Mouse (Mus musculus): ENCODE measurements around the gene Mybpc2. TPM values are rescaled to one million over a fixed set of nuclear protein-coding genes. Genes with fewer than 3 reads are reported as not detected.

Gene Mybpc2
- polyA plus RNA-seq, 1 experiment: not detected

GRCm38 (mm10) chr7:44520990-44521389 lies 3.5 kb downstream of the Mybpc2 start:
- no peak for TF ChIP-seq FOSL1 (IDR thresholded peaks at IDR 0.05; ENCODE audit: insufficient read depth, low read length, poor library complexity, severe bottlenecking)
- no peak for TF ChIP-seq MAX (IDR thresholded peaks at IDR 0.05)
- no peak for TF ChIP-seq CEBPB (IDR thresholded peaks at IDR 0.05; ENCODE audit: low read depth)
- no peak overlapping the region for H3ac ChIP-seq (ENCODE audit: control insufficient read depth, insufficient read length, low read depth)
- H3K79me3 ChIP-seq (ENCODE audit: low read depth): no peaks in the 10 kb centered on the region
- H3K4me3 ChIP-seq (ENCODE audit: insufficient read depth, poor library complexity, severe bottlenecking): no peak overlapping the region
- H3K27me3 ChIP-seq (ENCODE audit: control insufficient read depth, insufficient read depth, insufficient read length): peaks cover 30% of the 10 kb centered on the region
- no peaks in the 10 kb centered on the region for H3K36me3 ChIP-seq (ENCODE audit: control insufficient read depth, insufficient read depth)
- H3K79me2 ChIP-seq (ENCODE audit: control insufficient read depth, insufficient read depth): no peaks in the 10 kb centered on the region

- peaks cover 37% of the 10 kb centered on the region for H3K27me3 ChIP-seq (ENCODE audit: control insufficient read depth, insufficient read depth, insufficient read length)
- H3ac ChIP-seq (ENCODE audit: control insufficient read depth, insufficient read length, low read depth): no peak overlapping the region
- no peaks in the 10 kb centered on the region for H3K36me3 ChIP-seq (ENCODE audit: control insufficient read depth, insufficient read depth)
- TF ChIP-seq CEBPB (IDR thresholded peaks at IDR 0.05; ENCODE audit: low read depth) (no peak), MYOG (IDR thresholded peaks at IDR 0.05; ENCODE audit: control insufficient read depth, extremely low read depth, insufficient read length) (no peak), FOSL1 (IDR thresholded peaks at IDR 0.05; ENCODE audit: insufficient read depth, low read length, poor library complexity, severe bottlenecking) (no peak), CTCF (IDR thresholded peaks at IDR 0.05; ENCODE audit: control insufficient read depth, insufficient read depth, insufficient read length) (no peak), USF1 (IDR thresholded peaks at IDR 0.05; ENCODE audit: low read depth) (no peak), MYOD1 (IDR thresholded peaks at IDR 0.05; ENCODE audit: control insufficient read depth, insufficient read length, low read depth) (no peak), MAX (IDR thresholded peaks at IDR 0.05) (no peak)
- H3K4me3 ChIP-seq (ENCODE audit: insufficient read depth, poor library complexity, severe bottlenecking): no peak overlapping the region
- no peaks in the 10 kb centered on the region for H3K79me3 ChIP-seq (ENCODE audit: low read depth)
- H3K79me2 ChIP-seq (ENCODE audit: control insufficient read depth, insufficient read depth): no peaks in the 10 kb centered on the region
These were observed 5.1 kb downstream of the Mybpc2 start for GRCm38 (mm10) chr7:44519240-44519913.

GRCm38 (mm10) chr7:44507491-44507890 lies 17.0 kb downstream of the Mybpc2 start:
- Histone ChIP-seq H3K79me2 (ENCODE audit: control insufficient read depth, insufficient read depth) (no peaks in the 10 kb centered on the region), H3K4me3 (ENCODE audit: insufficient read depth, poor library complexity, severe bottlenecking) (no peak overlapping the region), H3K79me3 (ENCODE audit: low read depth) (no peaks in the 10 kb centered on the region), H3ac (ENCODE audit: control insufficient read depth, insufficient read length, low read depth) (no peak overlapping the region), H3K27me3 (ENCODE audit: control insufficient read depth, insufficient read depth, insufficient read length) (peaks cover 40% of the 10 kb centered on the region), H3K36me3 (ENCODE audit: control insufficient read depth, insufficient read depth) (no peaks in the 10 kb centered on the region)
- TF ChIP-seq CTCF (IDR thresholded peaks at IDR 0.05; ENCODE audit: control insufficient read depth, insufficient read depth, insufficient read length): no peak
- TF ChIP-seq MYOD1 (IDR thresholded peaks at IDR 0.05; ENCODE audit: control insufficient read depth, insufficient read length, low read depth): no peak
- no peak for TF ChIP-seq MYOG (IDR thresholded peaks at IDR 0.05; ENCODE audit: control insufficient read depth, extremely low read depth, insufficient read length)
- no peak for TF ChIP-seq USF1 (IDR thresholded peaks at IDR 0.05; ENCODE audit: low read depth)
- no peak for TF ChIP-seq MAX (IDR thresholded peaks at IDR 0.05)
- no peak for TF ChIP-seq FOSL1 (IDR thresholded peaks at IDR 0.05; ENCODE audit: insufficient read depth, low read length, poor library complexity, severe bottlenecking)
- TF ChIP-seq CEBPB (IDR thresholded peaks at IDR 0.05; ENCODE audit: low read depth): no peak

GRCm38 (mm10) chr7:44501563-44502115 lies 22.8 kb downstream of the Mybpc2 start:
- H3K27me3 ChIP-seq (ENCODE audit: control insufficient read depth, insufficient read depth, insufficient read length): peaks cover 8% of the 10 kb centered on the region
- TF ChIP-seq CTCF (IDR thresholded peaks at IDR 0.05; ENCODE audit: control insufficient read depth, insufficient read depth, insufficient read length) (peak; percentile 55), FOSL1 (IDR thresholded peaks at IDR 0.05; ENCODE audit: insufficient read depth, low read length, poor library complexity, severe bottlenecking) (no peak), MAX (IDR thresholded peaks at IDR 0.05) (no peak)

GRCm38 (mm10) chr7:44500046-44500445 lies 24.4 kb downstream of the Mybpc2 start:
- H3K79me2 ChIP-seq (ENCODE audit: control insufficient read depth, insufficient read depth): peaks cover 6% of the 10 kb centered on the region
- H3K4me3 ChIP-seq (ENCODE audit: insufficient read depth, poor library complexity, severe bottlenecking): no peak overlapping the region
- no peaks in the 10 kb centered on the region for H3K36me3 ChIP-seq (ENCODE audit: control insufficient read depth, insufficient read depth)
- no peak overlapping the region for H3ac ChIP-seq (ENCODE audit: control insufficient read depth, insufficient read length, low read depth)
- H3K79me3 ChIP-seq (ENCODE audit: low read depth): peaks cover 7% of the 10 kb centered on the region
- TF ChIP-seq CEBPB (IDR thresholded peaks at IDR 0.05; ENCODE audit: low read depth) (no peak), MYOD1 (IDR thresholded peaks at IDR 0.05; ENCODE audit: control insufficient read depth, insufficient read length, low read depth) (no peak), USF1 (IDR thresholded peaks at IDR 0.05; ENCODE audit: low read depth) (no peak), CTCF (IDR thresholded peaks at IDR 0.05; ENCODE audit: control insufficient read depth, insufficient read depth, insufficient read length) (no peak), FOSL1 (IDR thresholded peaks at IDR 0.05; ENCODE audit: insufficient read depth, low read length, poor library complexity, severe bottlenecking) (no peak), MYOG (IDR thresholded peaks at IDR 0.05; ENCODE audit: control insufficient read depth, extremely low read depth, insufficient read length) (no peak), MAX (IDR thresholded peaks at IDR 0.05) (no peak)
- H3K27me3 ChIP-seq (ENCODE audit: control insufficient read depth, insufficient read depth, insufficient read length): no peaks in the 10 kb centered on the region

More at GRCm38 (mm10) chr7:44501563-44502115, 22.8 kb downstream of the Mybpc2 start:
- H3K79me2 ChIP-seq (ENCODE audit: control insufficient read depth, insufficient read depth): no peaks in the 10 kb centered on the region
- no peaks in the 10 kb centered on the region for H3K36me3 ChIP-seq (ENCODE audit: control insufficient read depth, insufficient read depth)
- H3K4me3 ChIP-seq (ENCODE audit: insufficient read depth, poor library complexity, severe bottlenecking): no peak overlapping the region
- no peak overlapping the region for H3ac ChIP-seq (ENCODE audit: control insufficient read depth, insufficient read length, low read depth)
- no peaks in the 10 kb centered on the region for H3K79me3 ChIP-seq (ENCODE audit: low read depth)

GRCm38 (mm10) chr7:44498922-44499321 lies 25.5 kb downstream of the Mybpc2 start:
- Histone ChIP-seq H3K4me3 (ENCODE audit: insufficient read depth, poor library complexity, severe bottlenecking) (no peak overlapping the region), H3K36me3 (ENCODE audit: control insufficient read depth, insufficient read depth) (no peaks in the 10 kb centered on the region), H3K79me2 (ENCODE audit: control insufficient read depth, insufficient read depth) (peaks cover 18% of the 10 kb centered on the region), H3K27me3 (ENCODE audit: control insufficient read depth, insufficient read depth, insufficient read length) (no peaks in the 10 kb centered on the region), H3ac (ENCODE audit: control insufficient read depth, insufficient read length, low read depth) (no peak overlapping the region), H3K79me3 (ENCODE audit: low read depth) (peaks cover 13% of the 10 kb centered on the region)
- TF ChIP-seq MYOG (IDR thresholded peaks at IDR 0.05; ENCODE audit: control insufficient read depth, extremely low read depth, insufficient read length): no peak
- TF ChIP-seq MAX (IDR thresholded peaks at IDR 0.05): no peak
- no peak for TF ChIP-seq FOSL1 (IDR thresholded peaks at IDR 0.05; ENCODE audit: insufficient read depth, low read length, poor library complexity, severe bottlenecking)
- TF ChIP-seq MYOD1 (IDR thresholded peaks at IDR 0.05; ENCODE audit: control insufficient read depth, insufficient read length, low read depth): no peak
- no peak for TF ChIP-seq CTCF (IDR thresholded peaks at IDR 0.05; ENCODE audit: control insufficient read depth, insufficient read depth, insufficient read length)
- TF ChIP-seq USF1 (IDR thresholded peaks at IDR 0.05; ENCODE audit: low read depth): no peak
- TF ChIP-seq CEBPB (IDR thresholded peaks at IDR 0.05; ENCODE audit: low read depth): no peak
